Mouse (Mus musculus): ENCODE measurements around the gene Prrc2c.

GRCm38 (mm10) chr1:162734283-162734682, 6.1 kb downstream of the Prrc2c start:
- TF ChIP-seq MAX (IDR thresholded peaks at IDR 0.05) (no peak), CEBPB (IDR thresholded peaks at IDR 0.05; ENCODE audit: low read depth) (no peak), CTCF (IDR thresholded peaks at IDR 0.05; ENCODE audit: control insufficient read depth, insufficient read depth, insufficient read length) (no peak), FOSL1 (IDR thresholded peaks at IDR 0.05; ENCODE audit: insufficient read depth, low read length, poor library complexity, severe bottlenecking) (no peak), MYOD1 (IDR thresholded peaks at IDR 0.05; ENCODE audit: control insufficient read depth, insufficient read length, low read depth) (no peak), USF1 (IDR thresholded peaks at IDR 0.05; ENCODE audit: low read depth) (no peak)

Measured in C2C12 (cell line).